Mouse (Mus musculus) erythroblast, embryonic 14.5 days (primary cell): ENCODE data around the gene Grik4.

Experiments used
- GATA1 ChIP-seq: IDR thresholded peaks from 2 replicates; pipeline ENCODE4 v1.6.1; 2012; ENCODE audit warnings: low read length, inconsistent platforms, mixed read lengths
- TAL1 ChIP-seq: IDR thresholded peaks from 3 replicates; pipeline ENCODE4 v1.6.1; 2012; ENCODE audit warnings: low read length, inconsistent platforms, mixed read lengths

- TF ChIP-seq GATA1 = no peak
- TF ChIP-seq TAL1 = no peak
Observed at GRCm38 (mm10) chr9:42881040-42881439, 63.3 kb downstream of the Grik4 start.
